Mouse (Mus musculus): ENCODE results near the gene Smurf2. TPM values are rescaled to one million over a fixed set of nuclear protein-coding genes. Genes with fewer than 3 reads are reported as not detected.

Gene Smurf2
- 56.3 and 60.3 TPM in 2 replicates for polyA plus RNA-seq (2011; ENCODE audit: insufficient read length, low read depth, missing spikeins)

DNA sequence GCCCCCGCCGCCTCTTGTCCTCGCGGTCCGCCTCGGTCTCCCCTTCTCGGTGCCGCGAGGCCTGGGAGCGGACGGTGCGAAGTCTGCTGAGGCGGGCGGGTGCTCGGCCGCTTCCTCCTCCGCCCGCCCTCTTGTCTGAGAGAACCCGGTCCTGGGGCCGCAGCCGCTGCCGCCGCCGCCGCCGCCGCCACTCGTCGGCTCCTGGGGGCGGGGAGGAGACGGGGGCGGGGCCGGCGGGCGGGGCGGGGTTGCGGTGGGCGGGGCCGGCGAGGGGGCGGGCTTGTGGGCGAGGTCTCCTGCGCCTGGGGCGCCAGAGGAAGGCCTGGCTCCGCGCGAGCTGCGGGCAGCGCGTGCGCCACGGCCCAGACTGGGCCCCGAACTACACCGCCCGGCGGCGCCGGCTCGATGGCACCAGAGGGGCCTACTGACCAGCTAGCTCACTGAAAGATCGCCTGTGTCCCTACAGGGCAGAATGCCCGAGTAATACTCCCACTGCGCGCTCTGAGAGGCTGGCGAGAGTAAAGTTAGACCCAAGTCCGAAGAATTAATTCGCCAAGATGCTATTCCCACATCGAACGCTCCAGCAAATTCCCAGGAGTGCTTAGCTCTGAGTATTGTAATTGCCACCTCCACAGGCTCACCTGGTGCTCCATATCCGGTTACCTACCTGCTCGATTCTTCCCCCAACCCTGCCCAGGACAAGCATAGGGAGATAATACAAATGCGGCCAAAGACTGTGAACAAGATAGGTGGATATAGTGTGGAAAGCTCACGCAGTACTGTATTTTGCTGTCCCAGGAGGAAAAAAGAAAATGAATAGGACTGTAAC lies at the start of gene Smurf2:
TSS of gene Smurf2 (minus strand) at position 165 of the 829 bp plus-strand sequence.
- TF ChIP-seq POLR2A (IDR thresholded peaks at IDR 0.05; ENCODE audit: low read depth, low read length), result peak; percentile 88
- no peak for TF ChIP-seq CTCF (IDR thresholded peaks at IDR 0.05; ENCODE audit: borderline replicate concordance, insufficient read depth, low read length)
- Histone ChIP-seq H3K4me1 (ENCODE audit: control insufficient read depth, insufficient read depth, low read length) (peaks cover 3% of the 10 kb centered on the region; the same call in 1 of the 2 replicates), H3K4me3 (ENCODE audit: insufficient read depth, low read length) (peak within 1 kb of the TSS; percentile 86), H3K27ac (ENCODE audit: insufficient read depth, low read length) (peak within 1 kb of the TSS; percentile 67)

DNA sequence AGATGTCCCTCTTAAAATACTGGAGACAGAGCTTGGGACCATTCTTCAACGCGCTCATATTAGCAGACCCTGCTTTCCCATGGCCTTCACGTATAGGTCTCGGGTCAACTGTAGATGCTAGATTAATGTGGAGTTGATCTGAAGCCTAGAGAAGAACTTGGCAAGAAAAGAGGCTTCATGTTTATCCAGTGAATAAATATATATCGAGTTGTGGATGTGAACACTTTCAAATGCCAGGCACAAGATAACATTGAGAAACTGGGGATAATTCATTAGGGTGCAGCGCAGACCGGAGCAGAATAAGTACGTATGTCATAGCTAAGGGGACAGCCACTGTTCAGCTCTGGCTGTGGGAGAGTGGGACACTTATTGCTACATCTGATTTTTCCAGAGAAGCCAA lies 49.3 kb upstream of the Smurf2 start:
- Histone ChIP-seq H3K4me3 (ENCODE audit: insufficient read depth, low read length) (no peak overlapping the region), H3K27ac (ENCODE audit: insufficient read depth, low read length) (no peak overlapping the region), H3K4me1 (ENCODE audit: control insufficient read depth, insufficient read depth, low read length) (peaks cover 4% of the 10 kb centered on the region)
- TF ChIP-seq CTCF (IDR thresholded peaks at IDR 0.05; ENCODE audit: borderline replicate concordance, insufficient read depth, low read length), result no peak
- TF ChIP-seq POLR2A (IDR thresholded peaks at IDR 0.05; ENCODE audit: low read depth, low read length), result no peak

DNA sequence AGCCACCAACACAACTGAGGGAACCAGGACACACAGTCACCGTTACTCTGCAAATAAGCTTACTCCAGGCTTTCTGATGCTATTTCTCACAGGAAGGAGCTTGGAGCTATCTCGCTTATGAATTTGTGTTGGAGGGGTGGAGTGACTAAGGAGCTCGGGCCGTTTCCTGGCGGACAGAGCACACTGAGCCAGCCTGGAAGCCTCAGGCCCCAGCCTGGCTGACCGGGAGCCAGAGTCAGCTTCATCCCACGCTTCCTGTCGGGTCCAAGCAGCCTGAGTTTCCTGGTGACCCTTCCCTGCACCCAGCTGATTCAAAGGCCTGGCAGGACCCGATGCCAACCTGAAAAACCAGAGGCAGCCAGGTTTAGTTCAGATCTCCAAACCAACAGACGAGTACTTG lies 47.1 kb upstream of the Smurf2 start:
- H3K27ac ChIP-seq (ENCODE audit: insufficient read depth, low read length), result peak overlapping the region; percentile 37
- H3K4me1 ChIP-seq (ENCODE audit: control insufficient read depth, insufficient read depth, low read length), result peaks cover 4% of the 10 kb centered on the region
- TF ChIP-seq POLR2A (IDR thresholded peaks at IDR 0.05; ENCODE audit: low read depth, low read length), result no peak
- TF ChIP-seq CTCF (IDR thresholded peaks at IDR 0.05; ENCODE audit: borderline replicate concordance, insufficient read depth, low read length), result no peak
- no peak overlapping the region for H3K4me3 ChIP-seq (ENCODE audit: insufficient read depth, low read length)

DNA sequence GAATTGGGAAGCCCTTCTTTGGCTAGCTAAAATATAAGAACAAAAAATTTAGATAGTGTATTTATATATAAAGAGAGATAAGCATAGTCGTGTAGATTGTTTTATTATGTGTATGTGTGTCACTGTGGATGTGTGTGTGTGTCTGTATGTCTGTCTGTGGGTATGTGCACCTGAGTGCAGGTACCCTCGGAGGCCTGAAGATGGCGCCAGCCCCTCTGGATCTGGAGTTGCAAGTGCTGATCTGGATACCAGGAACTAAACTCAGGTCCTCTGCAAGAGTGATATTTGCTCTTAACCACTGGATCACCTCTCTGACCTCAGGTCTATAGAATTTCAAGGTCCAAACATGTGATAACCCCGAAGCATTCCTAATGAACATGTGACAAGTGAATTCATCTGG lies 45.4 kb upstream of the Smurf2 start:
- H3K4me1 ChIP-seq (ENCODE audit: control insufficient read depth, insufficient read depth, low read length), result peaks cover 8% of the 10 kb centered on the region
- no peak overlapping the region for H3K4me3 ChIP-seq (ENCODE audit: insufficient read depth, low read length)
- no peak for TF ChIP-seq CTCF (IDR thresholded peaks at IDR 0.05; ENCODE audit: borderline replicate concordance, insufficient read depth, low read length)
- no peak overlapping the region for H3K27ac ChIP-seq (ENCODE audit: insufficient read depth, low read length)

DNA sequence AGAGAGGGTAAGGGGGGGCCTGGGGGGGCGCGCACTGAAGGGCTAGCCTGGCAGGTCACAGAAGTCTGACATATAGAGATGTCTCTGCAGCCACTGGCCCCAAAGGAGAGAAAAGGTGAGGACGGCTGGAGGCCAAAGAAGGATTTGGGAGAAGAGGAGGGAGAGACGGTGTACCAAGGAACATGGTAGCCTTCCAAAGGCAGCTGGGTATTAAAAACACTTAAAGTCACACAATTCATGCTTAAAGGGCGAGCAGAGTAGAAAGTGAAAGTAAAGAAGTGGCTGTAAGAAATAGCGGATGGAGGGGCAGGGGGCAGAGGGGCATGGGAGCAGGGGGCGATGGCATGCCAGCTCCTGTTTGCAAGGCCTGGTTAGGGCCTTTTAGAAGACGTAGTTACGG lies 41.8 kb upstream of the Smurf2 start:
- Histone ChIP-seq H3K4me3 (ENCODE audit: insufficient read depth, low read length) (no peak overlapping the region), H3K4me1 (ENCODE audit: control insufficient read depth, insufficient read depth, low read length) (peaks cover 8% of the 10 kb centered on the region), H3K27ac (ENCODE audit: insufficient read depth, low read length) (no peak overlapping the region)
- TF ChIP-seq POLR2A (IDR thresholded peaks at IDR 0.05; ENCODE audit: low read depth, low read length) (no peak), CTCF (IDR thresholded peaks at IDR 0.05; ENCODE audit: borderline replicate concordance, insufficient read depth, low read length) (no peak)

DNA sequence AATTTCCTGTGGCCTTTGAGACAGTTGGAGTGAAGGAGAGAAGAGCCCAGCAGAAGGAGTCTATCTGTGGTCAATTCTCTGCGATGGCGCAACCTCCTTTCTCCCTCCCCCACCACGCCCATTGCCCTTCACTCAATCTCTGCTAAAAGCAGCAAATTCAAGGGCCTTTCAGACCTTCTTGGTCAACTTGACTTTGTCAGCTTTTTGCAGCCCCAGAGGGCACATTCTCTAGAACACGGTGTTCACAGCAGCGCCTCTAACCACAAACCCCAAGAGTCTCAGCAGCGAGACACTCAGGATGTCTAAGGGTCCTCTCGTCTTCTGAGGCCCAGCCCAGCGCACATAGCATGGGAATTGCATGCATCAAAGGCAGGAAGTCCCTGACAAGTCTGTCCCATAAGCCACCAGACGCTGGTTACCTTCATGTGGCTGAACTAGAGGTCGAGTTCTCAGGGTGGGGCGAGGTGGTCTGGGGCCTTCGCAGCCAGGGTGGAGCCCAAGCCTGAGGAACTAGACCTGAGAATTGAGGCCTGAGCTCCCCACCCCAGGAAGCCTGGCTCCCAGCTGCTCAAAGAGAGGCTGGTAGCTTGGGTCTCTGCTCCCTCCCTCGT lies 41.1 kb upstream of the Smurf2 start:
- no peak for TF ChIP-seq CTCF (IDR thresholded peaks at IDR 0.05; ENCODE audit: borderline replicate concordance, insufficient read depth, low read length)
- TF ChIP-seq POLR2A (IDR thresholded peaks at IDR 0.05; ENCODE audit: low read depth, low read length), result no peak
- Histone ChIP-seq H3K27ac (ENCODE audit: insufficient read depth, low read length) (no peak overlapping the region), H3K4me1 (ENCODE audit: control insufficient read depth, insufficient read depth, low read length) (0 out of 2 replicates have a peak, but pooled peaks cover 5% of the 10 kb centered on the region), H3K4me3 (ENCODE audit: insufficient read depth, low read length) (no peak overlapping the region)

DNA sequence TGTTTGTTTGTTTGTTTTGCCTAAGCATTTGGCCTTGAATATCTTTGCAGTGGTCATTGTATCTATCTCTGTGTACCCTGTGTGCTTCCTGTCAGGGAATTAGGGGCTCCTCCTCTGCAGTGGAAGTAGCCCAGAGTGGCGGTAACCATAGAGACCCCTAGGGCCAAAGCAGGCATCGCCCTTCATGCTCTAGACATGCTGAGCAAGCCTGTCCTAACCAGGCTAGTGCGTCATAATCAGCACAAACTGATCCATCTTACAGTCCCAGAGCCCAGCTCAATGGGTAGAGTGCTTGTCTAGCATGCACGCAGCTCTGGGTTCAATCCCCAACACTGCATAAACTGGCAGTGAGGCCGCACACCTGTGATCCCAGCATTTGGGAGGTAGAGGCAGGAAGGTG lies 38.6 kb upstream of the Smurf2 start:
- peaks cover 10% of the 10 kb centered on the region; the same call in 1 of the 2 replicates for H3K4me1 ChIP-seq (ENCODE audit: control insufficient read depth, insufficient read depth, low read length)
- no peak overlapping the region for H3K4me3 ChIP-seq (ENCODE audit: insufficient read depth, low read length)

DNA sequence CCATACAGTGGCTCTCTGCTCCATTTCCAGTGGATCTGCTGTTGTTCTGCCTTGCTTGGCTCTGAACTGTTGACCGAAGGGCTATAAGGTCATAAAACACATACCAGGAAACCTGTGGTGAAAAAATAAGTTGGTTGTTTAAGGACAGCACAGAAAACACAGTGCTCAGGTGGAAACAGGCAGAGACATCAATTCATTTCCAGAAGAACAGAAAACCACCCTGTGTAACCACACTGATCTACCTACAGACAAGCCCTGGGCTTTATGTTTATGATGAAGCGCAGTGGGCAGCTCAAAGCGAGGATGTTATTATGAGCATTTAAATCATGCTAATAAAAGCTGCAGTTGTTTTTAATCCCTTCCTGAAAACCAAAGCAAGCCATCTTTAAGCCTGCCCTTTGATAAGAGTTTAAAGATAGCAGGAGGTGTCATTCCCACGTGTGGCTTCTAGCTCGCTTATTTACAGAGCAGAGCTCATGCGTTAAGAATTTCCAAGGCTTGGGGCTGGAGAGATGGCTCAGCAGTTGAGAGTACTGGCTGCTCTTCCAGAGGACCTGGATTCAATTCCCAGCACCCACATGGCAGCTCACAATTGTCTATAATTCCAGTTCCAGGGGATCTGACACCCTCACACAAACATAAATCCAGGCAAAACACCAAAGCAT lies 38.0 kb upstream of the Smurf2 start:
- Histone ChIP-seq H3K27ac (ENCODE audit: insufficient read depth, low read length) (no peak overlapping the region), H3K4me1 (ENCODE audit: control insufficient read depth, insufficient read depth, low read length) (peaks cover 10% of the 10 kb centered on the region; the same call in 1 of the 2 replicates), H3K4me3 (ENCODE audit: insufficient read depth, low read length) (no peak overlapping the region)
- TF ChIP-seq POLR2A (IDR thresholded peaks at IDR 0.05; ENCODE audit: low read depth, low read length) (no peak), CTCF (IDR thresholded peaks at IDR 0.05; ENCODE audit: borderline replicate concordance, insufficient read depth, low read length) (no peak)

More for the DNA sequence above, 38.6 kb upstream of the Smurf2 start:
- H3K27ac ChIP-seq (ENCODE audit: insufficient read depth, low read length), result no peak overlapping the region
- no peak for TF ChIP-seq CTCF (IDR thresholded peaks at IDR 0.05; ENCODE audit: borderline replicate concordance, insufficient read depth, low read length)
- TF ChIP-seq POLR2A (IDR thresholded peaks at IDR 0.05; ENCODE audit: low read depth, low read length), result no peak

DNA sequence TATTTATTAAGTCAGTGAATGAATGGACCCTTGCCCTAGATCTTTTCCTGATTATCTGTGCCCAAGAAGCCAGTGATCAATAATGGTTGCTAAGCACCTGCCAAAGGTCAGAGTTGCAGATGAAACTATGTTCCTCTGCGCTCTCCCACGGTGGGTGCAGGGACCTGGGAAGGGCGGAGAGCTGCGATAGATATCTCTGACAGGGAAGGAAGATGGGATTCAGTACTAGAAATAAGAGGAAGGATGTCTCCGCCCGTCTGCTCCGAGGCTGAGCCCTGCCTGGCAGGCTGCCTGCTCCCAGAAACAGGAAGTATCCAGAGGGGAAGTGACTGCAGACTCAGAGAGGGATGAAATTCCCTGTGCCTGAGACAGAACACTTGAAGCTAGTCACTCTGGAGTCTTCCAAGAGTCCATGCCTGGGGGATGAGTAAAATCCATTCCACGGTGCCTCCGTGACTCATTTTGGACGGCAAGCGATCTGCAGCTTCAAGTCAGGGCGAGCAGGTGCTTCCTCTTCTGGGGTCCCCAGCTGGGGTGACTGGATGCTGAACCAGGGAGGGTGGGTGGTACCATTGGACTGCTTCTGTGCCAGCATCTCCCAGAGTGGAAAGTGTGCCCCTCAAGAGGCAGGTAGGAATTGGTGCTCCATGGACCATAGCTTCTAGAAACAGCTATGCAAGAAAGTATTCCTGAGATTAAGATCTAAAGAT lies 36.9 kb upstream of the Smurf2 start:
- peaks cover 10% of the 10 kb centered on the region; the same call in 1 of the 2 replicates for H3K4me1 ChIP-seq (ENCODE audit: control insufficient read depth, insufficient read depth, low read length)
- peak overlapping the region; percentile 64 for H3K27ac ChIP-seq (ENCODE audit: insufficient read depth, low read length)
- TF ChIP-seq CTCF (IDR thresholded peaks at IDR 0.05; ENCODE audit: borderline replicate concordance, insufficient read depth, low read length) (no peak), POLR2A (IDR thresholded peaks at IDR 0.05; ENCODE audit: low read depth, low read length) (no peak)
- H3K4me3 ChIP-seq (ENCODE audit: insufficient read depth, low read length), result no peak overlapping the region

All from embryonic fibroblast, embryonic 13.5 days (primary cell).